13 mouse cellular contexts compared by ENCODE assay signal in the genomic region with DNA sequence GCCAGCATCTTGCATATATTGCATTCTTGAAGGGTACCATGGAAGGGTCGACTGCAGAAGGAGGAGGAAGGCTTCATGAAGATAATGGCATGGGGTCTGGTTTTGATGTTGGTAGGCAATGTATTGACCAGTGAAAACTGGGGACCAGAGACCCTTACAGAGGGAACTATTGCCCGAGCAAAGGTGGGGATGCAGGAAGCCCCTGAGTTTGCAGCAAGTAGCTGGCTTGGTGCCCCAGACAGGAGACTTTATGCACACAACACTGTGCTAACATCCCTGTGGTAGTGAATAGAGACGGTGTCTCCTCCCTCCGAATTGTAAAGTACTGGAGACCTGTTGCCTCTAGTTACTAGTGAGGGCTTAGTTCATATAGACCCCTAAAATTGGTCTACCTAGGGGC. TPM values are rescaled to one million over a fixed set of nuclear protein-coding genes. Genes with fewer than 3 reads are reported as not detected.
DNase-seq lines count a peak whose midpoint lies in the region; ATAC-seq and TF ChIP-seq lines count a peak whose summit lies in the region.
"Had no signal": no experiment of that assay in that cellular context is flagged by ENCODE, and none has a peak within 500 bp of the region (broad histone marks: within the 10 kb centered on the region; RNA-seq: fewer than 3 reads in every experiment).

No protein-coding gene starts in this region.

- H3K4me1 ChIP-seq in intestine, embryonic 14.5 days (replicated peaks; ENCODE audit: control insufficient read depth, insufficient read depth, low read length) = peaks cover 5% of the 10 kb centered on the region
- H3K4me1 ChIP-seq in intestine, postnatal 0 days (replicated peaks; ENCODE audit: control insufficient read depth, insufficient read depth, low read length) = no peaks in the 10 kb centered on the region
- peaks cover 12% of the 10 kb centered on the region for H3K4me1 ChIP-seq in hindbrain, embryonic 13.5 days (replicated peaks)
- peaks cover 23% of the 10 kb centered on the region for H3K4me1 ChIP-seq in limb, embryonic 12.5 days (replicated peaks)

- H3K36me3 ChIP-seq in intestine, embryonic 14.5 days (ENCODE audit: control insufficient read depth, insufficient read depth, low read length) = no peaks in the 10 kb centered on the region
- H3K36me3 ChIP-seq in intestine, postnatal 0 days (ENCODE audit: control insufficient read depth, insufficient read depth) = no peaks in the 10 kb centered on the region
- H3K36me3 ChIP-seq in hindbrain, embryonic 13.5 days = no peaks in the 10 kb centered on the region
- H3K36me3 ChIP-seq in limb, embryonic 12.5 days = 0 out of 2 replicates have a peak, but pooled peaks cover 8% of the 10 kb centered on the region
- H3K36me3 ChIP-seq in myocyte (ENCODE audit: control insufficient read depth, insufficient read depth) = no peaks in the 10 kb centered on the region

- H3K27me3 ChIP-seq in intestine, embryonic 14.5 days (replicated peaks; ENCODE audit: control insufficient read depth, insufficient read depth, low read length) = no peaks in the 10 kb centered on the region
- 0 out of 2 replicates have a peak, but pooled peaks cover 3% of the 10 kb centered on the region for H3K27me3 ChIP-seq in intestine, postnatal 0 days (replicated peaks; ENCODE audit: control insufficient read depth, insufficient read depth, low read length)
- H3K27me3 ChIP-seq in hindbrain, embryonic 13.5 days = peaks cover 15% of the 10 kb centered on the region; the same call in 1 of the 2 replicates
- no peaks in the 10 kb centered on the region for H3K27me3 ChIP-seq in limb, embryonic 12.5 days
- no peaks in the 10 kb centered on the region for H3K27me3 ChIP-seq in myocyte (ENCODE audit: control insufficient read depth, insufficient read depth, insufficient read length)

- no peak overlapping the region for H3K27ac ChIP-seq in intestine, embryonic 14.5 days (ENCODE audit: low read depth)
- H3K27ac ChIP-seq in intestine, postnatal 0 days (ENCODE audit: low read depth, low read length) = no peak overlapping the region
- no peak overlapping the region for H3K27ac ChIP-seq in hindbrain, embryonic 13.5 days
- H3K27ac ChIP-seq in limb, embryonic 12.5 days = no peak overlapping the region

- no peak overlapping the region for H3K4me3 ChIP-seq in intestine, embryonic 14.5 days (ENCODE audit: low read depth, low read length)
- no peak overlapping the region for H3K4me3 ChIP-seq in intestine, postnatal 0 days (ENCODE audit: low read depth, low read length)
- peak overlapping the region; percentile 58; the same call in 1 of the 2 replicates for H3K4me3 ChIP-seq in hindbrain, embryonic 13.5 days
- H3K4me3 ChIP-seq in limb, embryonic 12.5 days (replicated peaks) = peak overlapping the region; percentile 5; the same call in 1 of the 2 replicates
- peak overlapping the region; percentile 96 for H3K4me3 ChIP-seq in myocyte

- H3K4me2 ChIP-seq in intestine, embryonic 14.5 days (ENCODE audit: low read length) = peak overlapping the region; percentile 77; the same call in 1 of the 2 replicates
- no peak overlapping the region for H3K4me2 ChIP-seq in intestine, postnatal 0 days (replicated peaks; ENCODE audit: low read depth)
- peak overlapping the region; percentile 88; the same call in 1 of the 2 replicates for H3K4me2 ChIP-seq in hindbrain, embryonic 13.5 days
- peak overlapping the region; percentile 8; the same call in 1 of the 2 replicates for H3K4me2 ChIP-seq in limb, embryonic 12.5 days
- H3K4me2 ChIP-seq in myocyte (ENCODE audit: low read depth) = peak overlapping the region; percentile 89

- H3K9me3 ChIP-seq in intestine, embryonic 14.5 days (ENCODE audit: control insufficient read depth, low read length) = no peaks in the 10 kb centered on the region
- H3K9me3 ChIP-seq in intestine, postnatal 0 days (ENCODE audit: control insufficient read depth) = no peaks in the 10 kb centered on the region
- H3K9me3 ChIP-seq in hindbrain, embryonic 13.5 days = no peaks in the 10 kb centered on the region
- no peaks in the 10 kb centered on the region for H3K9me3 ChIP-seq in limb, embryonic 12.5 days

- ATAC-seq in intestine, embryonic 14.5 days (replicated peaks; ENCODE audit: low FRiP score, low TSS enrichment, low read depth) = no peak
- no peak for ATAC-seq in intestine, postnatal 0 days
- no peak for ATAC-seq in hindbrain, embryonic 13.5 days (ENCODE audit: low FRiP score)
- ATAC-seq in limb, embryonic 12.5 days (ENCODE audit: insufficient number of reproducible peaks, insufficient read depth, low FRiP score, low TSS enrichment, low read depth) = no peak

- TF ChIP-seq CTCF in intestine, postnatal 0 days (IDR thresholded peaks at IDR 0.05; ENCODE audit: low read depth) = no peak

- intact Hi-C loops in left cerebral cortex, postnatal 36 days (cut with DNase I) = no loop called here

- H3K9ac ChIP-seq in intestine, embryonic 14.5 days (ENCODE audit: low read length) = no peak overlapping the region
- no peak overlapping the region for H3K9ac ChIP-seq in intestine, postnatal 0 days (ENCODE audit: low read depth, low read length)
- H3K9ac ChIP-seq in hindbrain, embryonic 13.5 days = no peak overlapping the region
- no peak overlapping the region for H3K9ac ChIP-seq in limb, embryonic 12.5 days (replicated peaks)

- no peak overlapping the region for H3ac ChIP-seq in myocyte (ENCODE audit: control insufficient read depth, insufficient read length)

- WGBS in intestine, embryonic 14.5 days = 66% methylated on average over 4 of the region's 4 CpGs
- WGBS in intestine, postnatal 0 days = 75% methylated on average over 4 of the region's 4 CpGs
- 72% methylated on average over 4 of the region's 4 CpGs for WGBS in hindbrain, embryonic 13.5 days
- WGBS in limb, embryonic 12.5 days = 65% methylated on average over 4 of the region's 4 CpGs

- H3K79me2 ChIP-seq in myocyte (ENCODE audit: control insufficient read depth, insufficient read depth) = peaks cover 22% of the 10 kb centered on the region

- DNase-seq in intestine, embryonic 14.5 days (ENCODE audit: low spot score) = no peak
- DNase-seq in left cerebral cortex, postnatal 36 days (ENCODE audit: low spot score in 2 of 2) = no peak
- DNase-seq in right cerebral cortex, postnatal 25 days = no peak
- DNase-seq: cerebellum, postnatal 25 days; heart, postnatal 10 days; kidney, postnatal 14 days; layer of hippocampus, postnatal 36 days; lung, postnatal 10 days; thymus, postnatal 4 days had no signal

- TF ChIP-seq POLR2A in myocyte (IDR thresholded peaks at IDR 0.05; ENCODE audit: insufficient read length, low read depth) = no peak

TF ChIP-seq in myocyte, 11 proteins besides CTCF, POLR2A, EP300 and RAD21 (continues in another document):
- TF ChIP-seq REST (IDR thresholded peaks at IDR 0.05; ENCODE audit: insufficient read depth, insufficient read length) (no peak), E2F4 (IDR thresholded peaks at IDR 0.05; ENCODE audit: insufficient read depth) (no peak), USF1 (IDR thresholded peaks at IDR 0.05; ENCODE audit: low read depth) (no peak), MAX (IDR thresholded peaks at IDR 0.05; ENCODE audit: low read depth) (no peak), POLR2AphosphoS2 (IDR thresholded peaks at IDR 0.05; ENCODE audit: insufficient read length, low read depth) (no peak), TCF3 (IDR thresholded peaks at IDR 0.05; ENCODE audit: insufficient read length, low read depth) (no peak)

RNA-seq across cellular contexts. Expression of a gene that starts 3.0 kb away (rescaled TPM):
- polyA plus RNA-seq in intestine, embryonic 14.5 days (2014; fragmentation: Nextera tagmentation; extraction: Ambion mirVana) = 9.5 and 11.7 TPM in 2 replicates
- 4.9 and 5.8 TPM in 2 replicates for polyA plus RNA-seq in intestine, postnatal 0 days (2015; fragmentation: Nextera tagmentation; extraction: Ambion mirVana)
- 22.8 and 27.7 TPM in 2 replicates for polyA plus RNA-seq in hindbrain, embryonic 13.5 days (2015; fragmentation: Nextera tagmentation; extraction: Ambion mirVana)
- polyA plus RNA-seq in limb, embryonic 12.5 days (2016; fragmentation: Nextera tagmentation; extraction: Ambion mirVana) = 14.7 and 16.5 TPM in 2 replicates
- 129 TPM for polyA plus RNA-seq in myocyte (2012; fragmentation: generic; extraction: Trizol)
- total RNA-seq in left cerebral cortex, postnatal 36 days (2021) = 10 to 100 TPM; 38.1 to 40.4 TPM

RNA-seq across cellular contexts. Expression of a gene that starts 35.1 kb away (rescaled TPM):
- polyA plus RNA-seq in intestine, embryonic 14.5 days (2014; fragmentation: Nextera tagmentation; extraction: Ambion mirVana) = 1.1 and 1.9 TPM in 2 replicates
- polyA plus RNA-seq in intestine, postnatal 0 days (2015; fragmentation: Nextera tagmentation; extraction: Ambion mirVana) = 0.64 and 0.80 TPM in 2 replicates
- polyA plus RNA-seq in hindbrain, embryonic 13.5 days (2015; fragmentation: Nextera tagmentation; extraction: Ambion mirVana) = 1.6 and 2.8 TPM in 2 replicates
- 2.2 and 2.7 TPM in 2 replicates for polyA plus RNA-seq in limb, embryonic 12.5 days (2016; fragmentation: Nextera tagmentation; extraction: Ambion mirVana)
- 1.8 TPM for polyA plus RNA-seq in myocyte (2012; fragmentation: generic; extraction: Trizol)
- 1 to 10 TPM in 1 of 2 experiments, under 1 TPM in 1; 0.79 to 1.2 TPM for total RNA-seq in left cerebral cortex, postnatal 36 days (2021)

RNA-seq across cellular contexts. Expression of a gene that starts 46.0 kb away (rescaled TPM):
- polyA plus RNA-seq in intestine, embryonic 14.5 days (2014; fragmentation: Nextera tagmentation; extraction: Ambion mirVana) = 26.3 and 30.6 TPM in 2 replicates
- 8.7 and 8.9 TPM in 2 replicates for polyA plus RNA-seq in intestine, postnatal 0 days (2015; fragmentation: Nextera tagmentation; extraction: Ambion mirVana)
- 45.2 and 45.4 TPM in 2 replicates for polyA plus RNA-seq in hindbrain, embryonic 13.5 days (2015; fragmentation: Nextera tagmentation; extraction: Ambion mirVana)
- 36.4 and 39.8 TPM in 2 replicates for polyA plus RNA-seq in limb, embryonic 12.5 days (2016; fragmentation: Nextera tagmentation; extraction: Ambion mirVana)
- polyA plus RNA-seq in myocyte (2012; fragmentation: generic; extraction: Trizol) = 41.6 TPM
- 100 to 1,000 TPM in 1 of 2 experiments, 10 to 100 TPM in 1; 95.6 to 107 TPM for total RNA-seq in left cerebral cortex, postnatal 36 days (2021)

RNA-seq across cellular contexts. Expression of a gene that starts 49.9 kb away (rescaled TPM):
- 213 and 219 TPM in 2 replicates for polyA plus RNA-seq in intestine, embryonic 14.5 days (2014; fragmentation: Nextera tagmentation; extraction: Ambion mirVana)
- polyA plus RNA-seq in intestine, postnatal 0 days (2015; fragmentation: Nextera tagmentation; extraction: Ambion mirVana) = 441 and 442 TPM in 2 replicates
- polyA plus RNA-seq in hindbrain, embryonic 13.5 days (2015; fragmentation: Nextera tagmentation; extraction: Ambion mirVana) = 485 and 492 TPM in 2 replicates
- polyA plus RNA-seq in limb, embryonic 12.5 days (2016; fragmentation: Nextera tagmentation; extraction: Ambion mirVana) = 160 and 175 TPM in 2 replicates
- 470 TPM for polyA plus RNA-seq in myocyte (2012; fragmentation: generic; extraction: Trizol)
- 100 to 1,000 TPM; 432 to 445 TPM for total RNA-seq in left cerebral cortex, postnatal 36 days (2021)

RNA-seq across cellular contexts. Expression of a gene that starts 54.6 kb away (rescaled TPM):
- polyA plus RNA-seq in intestine, embryonic 14.5 days (2014; fragmentation: Nextera tagmentation; extraction: Ambion mirVana) = 20.0 and 23.1 TPM in 2 replicates
- 5.0 and 5.5 TPM in 2 replicates for polyA plus RNA-seq in intestine, postnatal 0 days (2015; fragmentation: Nextera tagmentation; extraction: Ambion mirVana)
- 24.0 and 24.8 TPM in 2 replicates for polyA plus RNA-seq in hindbrain, embryonic 13.5 days (2015; fragmentation: Nextera tagmentation; extraction: Ambion mirVana)
- polyA plus RNA-seq in limb, embryonic 12.5 days (2016; fragmentation: Nextera tagmentation; extraction: Ambion mirVana) = 18.3 and 18.8 TPM in 2 replicates
- 8.5 TPM for polyA plus RNA-seq in myocyte (2012; fragmentation: generic; extraction: Trizol)
- total RNA-seq in left cerebral cortex, postnatal 36 days (2021) = 10 to 100 TPM in 1 of 2 experiments, 1 to 10 TPM in 1; 6.6 to 10.8 TPM

Comparison
In these comparisons a context has a peak if more than half of its experiments do, and no peak if none do; other contexts are left out.
1. H3K4me3 ChIP-seq: peak in hindbrain, embryonic 13.5 days (single experiment), limb, embryonic 12.5 days (single experiment) and myocyte (single experiment); none in intestine, embryonic 14.5 days (single experiment) and intestine, postnatal 0 days (single experiment).